Mouse (Mus musculus) liver, embryonic 14.5 days (tissue): ENCODE data around the gene Dram1.

Source experiments
- CTCF ChIP-seq: IDR thresholded peaks from 2 replicates; pipeline ENCODE4 v1.5.1; 2016; ENCODE audit warnings: antibody characterized with exemption, low read depth, control low read depth
- EP300 ChIP-seq: IDR thresholded peaks from 2 replicates; pipeline ENCODE4 v1.6.1; 2016; ENCODE audit warnings: antibody characterized with exemption, low read depth

- TF ChIP-seq CTCF (no peak), EP300 (no peak)
These were observed 21.8 kb downstream of the Dram1 start for GRCm38 (mm10) chr10:88356983-88357559.
